In the genomic region with DNA sequence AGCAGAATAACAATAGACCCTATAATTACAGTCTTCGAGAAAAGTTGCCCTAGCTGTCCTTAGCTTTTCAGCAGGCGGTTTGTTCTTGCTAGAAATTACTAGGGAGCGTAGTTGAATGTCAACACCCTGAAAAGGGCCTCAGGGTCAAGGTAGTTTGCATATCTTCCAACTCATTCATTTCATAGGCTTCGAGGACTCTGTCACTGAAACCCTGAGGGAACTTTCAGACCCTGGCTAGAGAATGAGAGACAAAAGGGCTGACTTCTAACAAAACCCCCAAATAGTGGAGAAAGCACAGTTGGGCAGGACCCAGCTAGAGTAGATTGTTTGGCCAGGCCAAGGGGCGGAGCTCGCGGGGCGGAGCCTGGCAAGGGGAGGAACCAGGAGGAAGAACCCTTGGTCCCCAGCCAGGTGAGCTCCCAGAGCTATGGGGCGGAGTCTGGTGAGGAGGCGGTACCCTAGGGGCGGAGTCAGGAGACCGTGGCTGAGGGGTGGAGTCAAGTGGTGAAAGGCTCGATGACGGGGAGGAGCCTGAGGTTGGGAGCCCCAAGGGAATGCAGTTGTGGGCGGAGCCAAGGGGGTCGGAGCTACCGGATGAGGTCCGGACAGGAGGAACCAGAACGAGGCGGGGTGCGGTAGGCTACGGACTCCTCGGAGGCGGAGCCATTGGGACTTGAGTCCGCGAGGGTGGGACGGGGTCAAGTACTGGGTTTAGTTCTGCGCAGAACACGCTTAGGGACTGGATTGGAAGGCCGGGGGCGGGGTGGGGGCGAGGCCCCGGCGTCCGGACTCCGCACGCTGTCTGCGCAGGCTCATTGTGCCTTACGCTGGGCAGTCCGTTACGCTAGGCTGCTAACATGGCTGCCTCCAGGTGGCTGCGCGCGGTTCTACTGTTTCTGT, we compare ENCODE assay signal across 8 mouse cellular contexts. TPM values are rescaled to one million over a fixed set of nuclear protein-coding genes. Genes with fewer than 3 reads are reported as not detected.
DNase-seq lines count a peak whose midpoint lies in the region; ATAC-seq and TF ChIP-seq lines count a peak whose summit lies in the region.

No protein-coding gene starts in this region.

- peak overlapping the region; percentile 90 for H3K27ac ChIP-seq in embryonic facial prominence, embryonic 13.5 days
- peak overlapping the region; percentile 84 for H3K27ac ChIP-seq in kidney, adult 2 months (ENCODE audit: insufficient read depth, low read depth, low read length)
- H3K27ac ChIP-seq in limb, embryonic 12.5 days = peak overlapping the region; percentile 92
- H3K27ac ChIP-seq in midbrain, embryonic 15.5 days = peak overlapping the region; percentile 90
- H3K27ac ChIP-seq in spleen, adult 2 months (ENCODE audit: insufficient read depth, low read length) = peak overlapping the region; percentile 57

- H3K9ac ChIP-seq in embryonic facial prominence, embryonic 13.5 days = peak overlapping the region; percentile 87
- H3K9ac ChIP-seq in limb, embryonic 12.5 days (replicated peaks) = peak overlapping the region; percentile 87
- peak overlapping the region; percentile 71 for H3K9ac ChIP-seq in midbrain, embryonic 15.5 days

- TF ChIP-seq POLR2A in kidney, adult 2 months (IDR thresholded peaks at IDR 0.05; ENCODE audit: low read depth, low read length) = peak; percentile 83
- peak; percentile 66 for TF ChIP-seq POLR2A in spleen, adult 2 months (IDR thresholded peaks at IDR 0.05; ENCODE audit: low read depth, low read length)

- peak; percentile 94 for ATAC-seq in embryonic facial prominence, embryonic 13.5 days (ENCODE audit: insufficient number of reproducible peaks, insufficient read depth, low FRiP score, low TSS enrichment, low read depth)
- ATAC-seq in limb, embryonic 12.5 days (ENCODE audit: insufficient number of reproducible peaks, insufficient read depth, low FRiP score, low TSS enrichment, low read depth) = peak; percentile 98
- ATAC-seq in midbrain, embryonic 15.5 days (replicated peaks) = peak; percentile 98

- WGBS in embryonic facial prominence, embryonic 13.5 days = 3% methylated on average over 44 of the region's 44 CpGs
- WGBS in kidney, adult 2 months = 2% methylated on average over 44 of the region's 44 CpGs
- 4% methylated on average over 44 of the region's 44 CpGs for WGBS in limb, embryonic 12.5 days
- 3% methylated on average over 43 of the region's 44 CpGs for WGBS in midbrain, embryonic 15.5 days
- WGBS in spleen, adult 2 months = 4% methylated on average over 44 of the region's 44 CpGs

- peak overlapping the region; percentile 77 for H3K4me2 ChIP-seq in embryonic facial prominence, embryonic 13.5 days
- H3K4me2 ChIP-seq in limb, embryonic 12.5 days = peak overlapping the region; percentile 59
- H3K4me2 ChIP-seq in midbrain, embryonic 15.5 days = peak overlapping the region; percentile 75

- peak; percentile 99 for DNase-seq in 3134 (ENCODE audit: extremely low read depth, insufficient read length, low spot score)
- peak; percentile 100 for DNase-seq in adrenal gland, postnatal 36 days
- peak; percentile 100 for DNase-seq in heart, adult 18-20 months
- peak; percentile 100 for DNase-seq in kidney, adult 2 months
- peak; percentile 98 to 100 for DNase-seq in spleen, adult 2 months (ENCODE audit: low read depth in 1 of 2, low spot score in 2 of 2)

- H3K4me3 ChIP-seq in embryonic facial prominence, embryonic 13.5 days = peak overlapping the region; percentile 79
- H3K4me3 ChIP-seq in kidney, adult 2 months (ENCODE audit: insufficient read depth, low read depth, low read length) = peak overlapping the region; percentile 87
- H3K4me3 ChIP-seq in limb, embryonic 12.5 days (replicated peaks) = peak overlapping the region; percentile 74
- peak overlapping the region; percentile 61 for H3K4me3 ChIP-seq in midbrain, embryonic 15.5 days
- H3K4me3 ChIP-seq in spleen, adult 2 months (ENCODE audit: extremely low read depth, insufficient read depth, insufficient read length) = peak overlapping the region; percentile 85

- H3K9me3 ChIP-seq in embryonic facial prominence, embryonic 13.5 days = no peaks in the 10 kb centered on the region
- H3K9me3 ChIP-seq in limb, embryonic 12.5 days = 0 out of 2 replicates have a peak, but pooled peaks cover 3% of the 10 kb centered on the region
- H3K9me3 ChIP-seq in midbrain, embryonic 15.5 days = no peaks in the 10 kb centered on the region

- peaks cover 18% of the 10 kb centered on the region for H3K4me1 ChIP-seq in embryonic facial prominence, embryonic 13.5 days
- peaks cover 8% of the 10 kb centered on the region; the same call in 1 of the 2 replicates for H3K4me1 ChIP-seq in kidney, adult 2 months (ENCODE audit: control insufficient read depth, insufficient read depth, low read length)
- peaks cover 15% of the 10 kb centered on the region for H3K4me1 ChIP-seq in limb, embryonic 12.5 days (replicated peaks)
- H3K4me1 ChIP-seq in midbrain, embryonic 15.5 days = peaks cover 29% of the 10 kb centered on the region
- no peaks in the 10 kb centered on the region; the same call in 1 of the 2 replicates for H3K4me1 ChIP-seq in spleen, adult 2 months (ENCODE audit: control insufficient read depth, insufficient read depth, insufficient read length)

- peak; percentile 30; the same call in 1 of the 2 replicates for TF ChIP-seq CTCF in kidney, adult 2 months (conservative IDR thresholded peaks at IDR 0.05; ENCODE audit: insufficient read depth, insufficient read length, low read depth, low read length)
- TF ChIP-seq CTCF in spleen, adult 2 months (IDR thresholded peaks at IDR 0.05; ENCODE audit: extremely low read depth, insufficient read depth, insufficient read length, insufficient replicate concordance) = no peak

- H3K36me3 ChIP-seq in embryonic facial prominence, embryonic 13.5 days = peaks cover 13% of the 10 kb centered on the region
- peaks cover under 1% of the 10 kb centered on the region; the same call in 1 of the 2 replicates for H3K36me3 ChIP-seq in kidney, adult 2 months (ENCODE audit: control insufficient read depth, insufficient read depth, low read length)
- H3K36me3 ChIP-seq in limb, embryonic 12.5 days = peaks cover 25% of the 10 kb centered on the region
- 0 out of 2 replicates have a peak, but pooled peaks cover 4% of the 10 kb centered on the region for H3K36me3 ChIP-seq in midbrain, embryonic 15.5 days (replicated peaks)
- H3K36me3 ChIP-seq in spleen, adult 2 months (ENCODE audit: control insufficient read depth, insufficient read depth, low read length) = peaks cover 5% of the 10 kb centered on the region; the same call in 1 of the 2 replicates

- H3K27me3 ChIP-seq in embryonic facial prominence, embryonic 13.5 days = no peaks in the 10 kb centered on the region
- H3K27me3 ChIP-seq in kidney, adult 2 months (replicated peaks; ENCODE audit: control insufficient read depth, insufficient read depth, low read length) = no peaks in the 10 kb centered on the region
- no peaks in the 10 kb centered on the region for H3K27me3 ChIP-seq in limb, embryonic 12.5 days
- H3K27me3 ChIP-seq in midbrain, embryonic 15.5 days (replicated peaks) = no peaks in the 10 kb centered on the region
- H3K27me3 ChIP-seq in spleen, adult 2 months (ENCODE audit: control insufficient read depth, insufficient read depth, low read length) = no peaks in the 10 kb centered on the region

RNA-seq across cellular contexts. Expression of a gene that starts 7.4 kb away (rescaled TPM):
- total RNA-seq in adrenal gland, postnatal 36 days (2021) = 100 to 1,000 TPM; 105 to 110 TPM
- 113 and 122 TPM in 2 replicates for polyA plus RNA-seq in embryonic facial prominence, embryonic 13.5 days (2015; fragmentation: Nextera tagmentation; extraction: Ambion mirVana)
- total RNA-seq in heart, adult 18-20 months (2021) = 10 to 100 TPM; 49.3 to 54.9 TPM
- 11.5 and 15.1 TPM in 2 replicates for polyA plus RNA-seq in kidney, adult 2 months (2012; rRNA removed)
- polyA plus RNA-seq in limb, embryonic 12.5 days (2016; fragmentation: Nextera tagmentation; extraction: Ambion mirVana) = 97.0 and 105 TPM in 2 replicates
- 64.7 and 67.1 TPM in 2 replicates for polyA plus RNA-seq in midbrain, embryonic 15.5 days (2015; fragmentation: Nextera tagmentation; extraction: Ambion mirVana)
- polyA plus RNA-seq in spleen, adult 2 months (2012; rRNA removed) = 5.4 and 6.2 TPM in 2 replicates

RNA-seq across cellular contexts. Expression of a gene that starts 7.6 kb away (rescaled TPM):
- 10 to 100 TPM; 17.4 to 19.3 TPM for total RNA-seq in adrenal gland, postnatal 36 days (2021)
- polyA plus RNA-seq in embryonic facial prominence, embryonic 13.5 days (2015; fragmentation: Nextera tagmentation; extraction: Ambion mirVana) = 11.0 and 14.0 TPM in 2 replicates
- total RNA-seq in heart, adult 18-20 months (2021) = 1 to 10 TPM; 8.3 TPM
- 9.2 and 11.1 TPM in 2 replicates for polyA plus RNA-seq in kidney, adult 2 months (2012; rRNA removed)
- 23.0 and 24.3 TPM in 2 replicates for polyA plus RNA-seq in limb, embryonic 12.5 days (2016; fragmentation: Nextera tagmentation; extraction: Ambion mirVana)
- 10.1 and 12.1 TPM in 2 replicates for polyA plus RNA-seq in midbrain, embryonic 15.5 days (2015; fragmentation: Nextera tagmentation; extraction: Ambion mirVana)
- 23.5 and 38.9 TPM in 2 replicates for polyA plus RNA-seq in spleen, adult 2 months (2012; rRNA removed)

Comparison
In these comparisons a context has a peak if more than half of its experiments do, and no peak if none do; other contexts are left out.
1. Peak in every context shown above with its lines: DNase-seq, ATAC-seq, H3K4me3 ChIP-seq and H3K27ac ChIP-seq.